Mouse (Mus musculus) forebrain, embryonic 16.5 days (tissue): ENCODE measurements at regions not wholly inside any gene's neighbourhood (a gene's known extent, or its start where the extent isn't known, plus 50 kb on each side); places are given as distances from the start of the nearest gene placed in this dataset.

Experiments
- ATAC-seq: fragments of 200-750 bp; cut with Nextera tagmentation; 2 replicates; pipeline ENCODE4 v1.8.0; 2017; ENCODE audit warnings: mild to moderate bottlenecking, moderate library complexity
- H3K27ac ChIP-seq: fragments of 300-500 bp; sonication (generic); 2 replicates; pipeline ENCODE4 v1.5.1; 2014; ENCODE audit warnings: low read length, control low read depth
- H3K27me3 ChIP-seq: fragments of 300-500 bp; sonication (generic); replicated peaks from 2 replicates; pipeline ENCODE4 v1.6.1; 2014; ENCODE audit warnings: low read length; ENCODE audit not compliant: control insufficient read depth, insufficient read depth
- H3K36me3 ChIP-seq: fragments of 300-500 bp; sonication (generic); 2 replicates; pipeline ENCODE4 v1.6.1; 2014; ENCODE audit not compliant: control insufficient read depth, insufficient read depth
- H3K4me1 ChIP-seq: fragments of 300-500 bp; sonication (generic); replicated peaks from 2 replicates; pipeline ENCODE4 v1.6.1; 2014; ENCODE audit warnings: low read length; ENCODE audit not compliant: control insufficient read depth, insufficient read depth
- H3K4me2 ChIP-seq: fragments of 300-500 bp; sonication (generic); 2 replicates; pipeline ENCODE4 v1.6.1; 2014; ENCODE audit warnings: mild to moderate bottlenecking, low read length, control low read depth
- H3K4me3 ChIP-seq: fragments of 300-500 bp; sonication (generic); replicated peaks from 2 replicates; pipeline ENCODE4 v1.5.1; 2014; ENCODE audit warnings: mild to moderate bottlenecking, low read length, control low read depth
- H3K9ac ChIP-seq: fragments of 300-500 bp; sonication (generic); replicated peaks from 2 replicates; pipeline ENCODE4 v1.6.1; 2014; ENCODE audit warnings: low read depth, low read length, control low read depth
- H3K9me3 ChIP-seq: fragments of 300-500 bp; sonication (generic); 2 replicates; pipeline ENCODE4 v1.6.1; 2016; ENCODE audit warnings: low read length; ENCODE audit not compliant: control insufficient read depth
- WGBS: fragments of 180-500 bp; shearing (Covaris S2); extraction: QIAGEN DNeasy Blood & Tissue Kit; methylation state at CpG from one replicate; pipeline ENCODE4 v1.1.7; 2014; 5-methylcytosine and 5-hydroxymethylcytosine counted together

- no peaks in the 10 kb centered on the region for H3K9me3 ChIP-seq
- no peak overlapping the region for H3K4me2 ChIP-seq
- H3K4me1 ChIP-seq, result no peaks in the 10 kb centered on the region
- no peaks in the 10 kb centered on the region for H3K27me3 ChIP-seq
- H3K27ac ChIP-seq, result no peak overlapping the region
- WGBS, result 68% methylated on average over 14 of the region's 14 CpGs
- H3K4me3 ChIP-seq, result no peak overlapping the region
- no peaks in the 10 kb centered on the region for H3K36me3 ChIP-seq
- ATAC-seq, result no peak
- H3K9ac ChIP-seq, result no peak overlapping the region
Observed at GRCm38 (mm10) chr16:95929700-95930435, 60.9 kb downstream of the Psmg1 start.

DNA sequence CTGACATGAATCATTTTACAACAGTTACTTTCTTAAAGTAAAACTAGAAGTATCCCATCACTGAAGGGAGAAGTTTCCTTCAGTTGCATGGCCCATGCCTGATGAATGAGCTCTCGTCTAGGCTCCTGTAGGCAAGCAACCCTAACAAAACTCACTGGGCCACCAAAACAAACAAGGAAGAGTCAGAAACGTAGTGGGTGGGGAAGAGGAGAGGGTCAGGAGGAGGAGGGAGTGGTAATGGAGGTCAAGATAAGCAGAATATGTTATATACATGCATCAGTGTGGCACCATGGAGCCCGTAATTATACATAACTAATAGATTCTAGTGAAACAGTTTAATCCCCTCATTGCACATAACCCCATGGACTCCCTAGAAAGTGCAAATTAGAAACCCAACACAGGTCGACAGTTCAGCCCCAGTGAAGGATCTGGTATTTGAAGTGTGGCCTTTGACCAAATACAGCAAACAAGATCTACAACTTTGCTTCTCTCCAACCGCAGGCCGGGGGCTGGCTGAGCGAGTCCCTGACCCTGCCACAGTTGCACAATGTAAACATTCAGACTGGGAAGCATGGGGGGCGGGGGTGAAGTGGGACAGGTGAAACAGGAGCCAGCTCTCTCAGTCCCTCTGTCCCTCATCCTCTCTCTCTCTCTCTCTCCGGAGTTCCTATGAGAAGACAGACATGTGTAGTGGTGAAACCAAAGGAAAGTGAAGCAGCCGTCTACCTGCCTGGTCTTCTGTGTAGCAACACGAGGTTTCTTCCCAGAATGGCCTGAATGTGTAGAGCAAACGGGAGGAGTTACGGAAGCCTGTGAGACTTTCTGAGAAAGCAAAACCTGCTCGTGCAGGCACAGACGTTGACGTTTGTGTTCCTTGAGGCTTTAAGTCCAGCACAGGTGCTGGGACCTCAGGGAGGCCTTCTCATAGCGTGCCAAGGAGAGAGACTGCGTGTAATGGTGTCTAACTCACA is 62.2 kb downstream of the Psmg1 start:
- no peak for ATAC-seq
- Histone ChIP-seq H3K36me3 (no peaks in the 10 kb centered on the region), H3K27me3 (no peaks in the 10 kb centered on the region), H3K27ac (no peak overlapping the region), H3K9me3 (no peaks in the 10 kb centered on the region), H3K9ac (no peak overlapping the region), H3K4me2 (no peak overlapping the region), H3K4me3 (no peak overlapping the region), H3K4me1 (no peaks in the 10 kb centered on the region)
- WGBS, result 82% methylated on average over 18 of the region's 18 CpGs

GRCm38 (mm10) chr16:95926558-95926957 is 64.2 kb downstream of the Psmg1 start:
- 68% methylated on average over 6 of the region's 6 CpGs for WGBS
- Histone ChIP-seq H3K36me3 (no peaks in the 10 kb centered on the region), H3K4me3 (no peak overlapping the region), H3K4me1 (no peaks in the 10 kb centered on the region), H3K27ac (no peak overlapping the region), H3K9me3 (no peaks in the 10 kb centered on the region), H3K4me2 (no peak overlapping the region), H3K27me3 (no peaks in the 10 kb centered on the region), H3K9ac (no peak overlapping the region)
- ATAC-seq, result no peak

- no peak for ATAC-seq
- 57% methylated on average over 8 of the region's 8 CpGs for WGBS
- Histone ChIP-seq H3K27me3 (no peaks in the 10 kb centered on the region), H3K27ac (no peak overlapping the region), H3K36me3 (no peaks in the 10 kb centered on the region), H3K4me2 (no peak overlapping the region), H3K9me3 (no peaks in the 10 kb centered on the region), H3K4me1 (no peaks in the 10 kb centered on the region), H3K4me3 (no peak overlapping the region), H3K9ac (no peak overlapping the region)
Observed at GRCm38 (mm10) chr16:95924716-95925115, 66.0 kb downstream of the Psmg1 start.

- Histone ChIP-seq H3K36me3 (no peaks in the 10 kb centered on the region), H3K27me3 (no peaks in the 10 kb centered on the region), H3K4me3 (no peak overlapping the region), H3K4me1 (no peaks in the 10 kb centered on the region), H3K4me2 (no peak overlapping the region), H3K27ac (no peak overlapping the region), H3K9ac (no peak overlapping the region), H3K9me3 (no peaks in the 10 kb centered on the region)
- no peak for ATAC-seq
- WGBS, result 75% methylated on average over 7 of the region's 7 CpGs
Observed at GRCm38 (mm10) chr16:95923991-95924390, 66.8 kb downstream of the Psmg1 start.

- H3K27me3 ChIP-seq, result no peaks in the 10 kb centered on the region
- H3K4me1 ChIP-seq, result no peaks in the 10 kb centered on the region
- H3K4me2 ChIP-seq, result no peak overlapping the region
- no peak for ATAC-seq
- H3K36me3 ChIP-seq, result no peaks in the 10 kb centered on the region
- WGBS, result 78% methylated on average over 9 of the region's 9 CpGs
- no peak overlapping the region for H3K4me3 ChIP-seq
- H3K9ac ChIP-seq, result no peak overlapping the region
- no peaks in the 10 kb centered on the region for H3K9me3 ChIP-seq
- H3K27ac ChIP-seq, result no peak overlapping the region
Observed at GRCm38 (mm10) chr16:95922369-95922934, 68.3 kb downstream of the Psmg1 start.

GRCm38 (mm10) chr16:95921169-95921568 is 69.6 kb downstream of the Psmg1 start:
- Histone ChIP-seq H3K9me3 (no peaks in the 10 kb centered on the region), H3K4me2 (no peak overlapping the region), H3K4me1 (no peaks in the 10 kb centered on the region), H3K9ac (no peak overlapping the region), H3K36me3 (no peaks in the 10 kb centered on the region), H3K4me3 (no peak overlapping the region), H3K27me3 (no peaks in the 10 kb centered on the region), H3K27ac (no peak overlapping the region)
- ATAC-seq, result no peak
- 84% methylated on average over 4 of the region's 4 CpGs for WGBS

- Histone ChIP-seq H3K4me3 (no peak overlapping the region), H3K4me2 (no peak overlapping the region), H3K27ac (no peak overlapping the region), H3K27me3 (no peaks in the 10 kb centered on the region), H3K9me3 (no peaks in the 10 kb centered on the region), H3K4me1 (0 out of 2 replicates have a peak, but pooled peaks cover 2% of the 10 kb centered on the region), H3K36me3 (no peaks in the 10 kb centered on the region), H3K9ac (no peak overlapping the region)
- WGBS, result 92% methylated on average over 16 of the region's 16 CpGs
- no peak for ATAC-seq
Observed at GRCm38 (mm10) chr16:95918651-95919425, 71.9 kb downstream of the Psmg1 start.
